Comparison of ENCODE assay signal across 12 mouse cellular contexts in genomic region chr2:17415347-17415746, GRCm38 (mm10).
A peak's percentile ranks its signal among the peaks of the same experiment; 100 is the strongest.
DNase-seq lines count a peak whose midpoint lies in the region; ATAC-seq and TF ChIP-seq lines count a peak whose summit lies in the region.
"Had no signal": no experiment of that assay in that cellular context is flagged by ENCODE, and none has a peak within 500 bp of the region (broad histone marks: within the 10 kb centered on the region; RNA-seq: fewer than 3 reads in every experiment).

No protein-coding gene starts in this region.

- DNase-seq in forebrain, embryonic 10.5 days (ENCODE audit: extremely low spot score, low spot score) = no peak
- DNase-seq in liver, adult 2 months (ENCODE audit: extremely low read depth, low read depth, low spot score) = peak; percentile 9
- DNase-seq in liver, embryonic 11.5 days (ENCODE audit: low spot score) = no peak
- DNase-seq in MEL (ENCODE audit: low read depth, low spot score) = peak; percentile 42
- no peak for DNase-seq in spleen, adult 18-20 months
- DNase-seq in left cerebral cortex, postnatal 4 days = no peak
- DNase-seq: heart, postnatal 36 days; kidney, postnatal 10 days had no signal

- no peak overlapping the region for H3K4me3 ChIP-seq in forebrain, embryonic 13.5 days
- H3K4me3 ChIP-seq in forebrain, embryonic 10.5 days = no peak overlapping the region
- H3K4me3 ChIP-seq in liver, adult 2 months (ENCODE audit: insufficient read depth, low read depth, low read length) = no peak overlapping the region
- H3K4me3 ChIP-seq in liver, embryonic 11.5 days (ENCODE audit: low read depth, low read length) = no peak overlapping the region
- no peak overlapping the region for H3K4me3 ChIP-seq in MEL (ENCODE audit: control insufficient read depth in 1 of 2, insufficient read depth in 1 of 2, low read depth in 2 of 2, low read length in 2 of 2)
- H3K4me3 ChIP-seq: embryonic facial prominence, embryonic 13.5 days; myocyte had no signal

- H3K36me3 ChIP-seq in forebrain, embryonic 13.5 days (ENCODE audit: poor library complexity, severe bottlenecking) = no peaks in the 10 kb centered on the region
- H3K36me3 ChIP-seq in forebrain, embryonic 10.5 days (replicated peaks) = no peaks in the 10 kb centered on the region
- H3K36me3 ChIP-seq in liver, adult 2 months (ENCODE audit: control insufficient read depth, insufficient read depth, low read length) = no peaks in the 10 kb centered on the region
- no peaks in the 10 kb centered on the region for H3K36me3 ChIP-seq in liver, embryonic 11.5 days (ENCODE audit: control insufficient read depth, insufficient read depth, low read length)
- H3K36me3 ChIP-seq in MEL (ENCODE audit: control insufficient read depth in 1 of 2, insufficient read depth in 2 of 2, low read length in 2 of 2) = no peaks in the 10 kb centered on the region
- H3K36me3 ChIP-seq: embryonic facial prominence, embryonic 13.5 days had no signal

- 0 out of 2 replicates have a peak, but pooled peaks have one; percentile 43 for ATAC-seq in forebrain, embryonic 13.5 days
- ATAC-seq in liver, embryonic 11.5 days (replicated peaks; ENCODE audit: low FRiP score) = no peak
- ATAC-seq in megakaryocyte progenitor cell, adult 5-6 weeks (replicated peaks; ENCODE audit: poor library complexity) = peak; percentile 74

- H3K4me2 ChIP-seq in forebrain, embryonic 13.5 days = no peak overlapping the region
- H3K4me2 ChIP-seq in liver, embryonic 11.5 days = no peak overlapping the region
- H3K4me2 ChIP-seq: embryonic facial prominence, embryonic 13.5 days had no signal

- no peak for TF ChIP-seq POLR2A in liver, adult 2 months (IDR thresholded peaks at IDR 0.05; ENCODE audit: extremely low read depth, insufficient read depth, low read length)
- TF ChIP-seq POLR2A in MEL (IDR thresholded peaks at IDR 0.05; ENCODE audit: control insufficient read depth in 1 of 2, insufficient read depth in 1 of 2, low read depth in 1 of 2, low read length in 2 of 2, poor library complexity in 1 of 2) = no peak

- no peak overlapping the region for H3K27ac ChIP-seq in forebrain, embryonic 13.5 days
- no peak overlapping the region for H3K27ac ChIP-seq in forebrain, embryonic 10.5 days
- H3K27ac ChIP-seq in liver, adult 2 months (replicated peaks; ENCODE audit: insufficient read depth, low read depth, low read length) = no peak overlapping the region
- no peak overlapping the region for H3K27ac ChIP-seq in liver, embryonic 11.5 days (ENCODE audit: low read depth, low read length)
- H3K27ac ChIP-seq in MEL (ENCODE audit: control insufficient read depth, low read depth, low read length) = no peak overlapping the region
- H3K27ac ChIP-seq: embryonic facial prominence, embryonic 13.5 days had no signal

- H3K4me1 ChIP-seq in forebrain, embryonic 13.5 days = no peaks in the 10 kb centered on the region
- no peaks in the 10 kb centered on the region for H3K4me1 ChIP-seq in forebrain, embryonic 10.5 days
- no peaks in the 10 kb centered on the region for H3K4me1 ChIP-seq in liver, adult 2 months (ENCODE audit: control insufficient read depth, insufficient read depth, low read length)
- H3K4me1 ChIP-seq in liver, embryonic 11.5 days (replicated peaks; ENCODE audit: control insufficient read depth, insufficient read depth, low read length) = no peaks in the 10 kb centered on the region
- H3K4me1 ChIP-seq in MEL (ENCODE audit: control insufficient read depth in 1 of 2, insufficient read depth in 2 of 2, low read length in 2 of 2) = no peaks in the 10 kb centered on the region
- H3K4me1 ChIP-seq: embryonic facial prominence, embryonic 13.5 days had no signal

- TF ChIP-seq CTCF in liver, adult 2 months (IDR thresholded peaks at IDR 0.05; ENCODE audit: low read depth, low read length) = no peak
- peak in 1 of 3 experiments; percentile 77; a peak in 3 of 6 replicates for TF ChIP-seq CTCF in MEL (IDR thresholded peaks at IDR 0.05 in 2 of 3, conservative IDR thresholded peaks at IDR 0.05 in 1 of 3; ENCODE audit: control insufficient read depth in 1 of 3, insufficient read depth in 1 of 3, low read depth in 2 of 3, low read length in 3 of 3, poor library complexity in 1 of 3, severe bottlenecking in 1 of 3)

- intact Hi-C loops in left cerebral cortex, postnatal 4 days (cut with DNase I) = no loop called here

- peak; percentile 98 for TF ChIP-seq RAD21 in MEL (IDR thresholded peaks at IDR 0.05; ENCODE audit: low read depth, low read length)

- WGBS in forebrain, embryonic 13.5 days = 21% methylated on average over 4 of the region's 4 CpGs
- 37% methylated on average over 4 of the region's 4 CpGs for WGBS in forebrain, embryonic 10.5 days
- 19% methylated on average over 4 of the region's 4 CpGs for WGBS in liver, adult 2 months
- 19% methylated on average over 4 of the region's 4 CpGs for WGBS in liver, embryonic 11.5 days

- H3K27me3 ChIP-seq in forebrain, embryonic 13.5 days = no peaks in the 10 kb centered on the region
- H3K27me3 ChIP-seq in forebrain, embryonic 10.5 days (ENCODE audit: poor library complexity, severe bottlenecking) = no peaks in the 10 kb centered on the region
- no peaks in the 10 kb centered on the region for H3K27me3 ChIP-seq in liver, adult 2 months (ENCODE audit: control insufficient read depth, insufficient read depth, low read length)
- no peaks in the 10 kb centered on the region for H3K27me3 ChIP-seq in liver, embryonic 11.5 days (replicated peaks; ENCODE audit: control insufficient read depth, insufficient read depth, low read length)
- no peaks in the 10 kb centered on the region; a peak in 1 of 4 replicates for H3K27me3 ChIP-seq in MEL (ENCODE audit: control insufficient read depth in 1 of 2, insufficient read depth in 2 of 2, low read length in 2 of 2)
- H3K27me3 ChIP-seq: embryonic facial prominence, embryonic 13.5 days had no signal

- no peaks in the 10 kb centered on the region for H3K79me2 ChIP-seq in liver, adult 2 months (ENCODE audit: control insufficient read depth, insufficient read depth, low read length)
- no peaks in the 10 kb centered on the region for H3K79me2 ChIP-seq in MEL (ENCODE audit: control insufficient read depth, insufficient read depth, low read length, poor library complexity)

- no peaks in the 10 kb centered on the region for H3K9me3 ChIP-seq in forebrain, embryonic 13.5 days (replicated peaks)
- no peaks in the 10 kb centered on the region for H3K9me3 ChIP-seq in forebrain, embryonic 10.5 days
- H3K9me3 ChIP-seq in liver, embryonic 11.5 days (ENCODE audit: control insufficient read depth, low read length) = no peaks in the 10 kb centered on the region
- no peaks in the 10 kb centered on the region for H3K9me3 ChIP-seq in MEL (replicated peaks; ENCODE audit: insufficient read depth, low read length)
- H3K9me3 ChIP-seq: embryonic facial prominence, embryonic 13.5 days had no signal

- no peak for TF ChIP-seq EP300 in MEL (IDR thresholded peaks at IDR 0.05; ENCODE audit: low read depth in 1 of 2, low read length in 2 of 2)

- no peak overlapping the region for H3K9ac ChIP-seq in forebrain, embryonic 13.5 days
- no peak overlapping the region for H3K9ac ChIP-seq in liver, adult 2 months (ENCODE audit: low read depth, low read length)
- H3K9ac ChIP-seq in liver, embryonic 11.5 days (ENCODE audit: low read depth, low read length) = no peak overlapping the region
- H3K9ac ChIP-seq in MEL (ENCODE audit: control insufficient read depth, low read depth, low read length, poor library complexity, severe bottlenecking) = no peak overlapping the region
- H3K9ac ChIP-seq: embryonic facial prominence, embryonic 13.5 days had no signal

TF ChIP-seq in MEL, 35 proteins besides CTCF, POLR2A, EP300 and RAD21:
- TF ChIP-seq USF2 (IDR thresholded peaks at IDR 0.05; ENCODE audit: borderline replicate concordance in 1 of 2, insufficient read depth in 1 of 2, low read depth in 1 of 2, low read length in 2 of 2) (no peak), GATA1 (IDR thresholded peaks at IDR 0.05; ENCODE audit: low read depth, low read length) (no peak), ELF1 (IDR thresholded peaks at IDR 0.05; ENCODE audit: low read depth, low read length) (no peak), MYB (IDR thresholded peaks at IDR 0.05; ENCODE audit: low read depth, low read length) (no peak), ZKSCAN1 (IDR thresholded peaks at IDR 0.05; ENCODE audit: low read depth, low read length) (no peak), SMC3 (IDR thresholded peaks at IDR 0.05; ENCODE audit: low read depth, low read length) (peak; percentile 82), ZC3H11A (IDR thresholded peaks at IDR 0.05; ENCODE audit: low read depth, low read length) (peak; percentile 91), TAL1 (IDR thresholded peaks at IDR 0.05; ENCODE audit: low read length) (no peak), MAX (IDR thresholded peaks at IDR 0.05; ENCODE audit: low read length) (no peak), CHD1 (IDR thresholded peaks at IDR 0.05; ENCODE audit: low read depth, low read length) (no peak), JUND (IDR thresholded peaks at IDR 0.05; ENCODE audit: low read depth, low read length) (no peak)
TF ChIP-seq in MEL: peak in this region for 2.

Comparison
In these comparisons a context has a peak if more than half of its experiments do, and no peak if none do; other contexts are left out.
1. DNase-seq: peak in liver, adult 2 months (single experiment) and MEL (single experiment); none in forebrain, embryonic 10.5 days (single experiment), liver, embryonic 11.5 days (single experiment), spleen, adult 18-20 months (0 of 2) and left cerebral cortex, postnatal 4 days (single experiment).